34 mouse cellular contexts compared by ENCODE assay signal in genomic region chr11:106151219-106151618, GRCm38 (mm10). TPM values are rescaled to one million over a fixed set of nuclear protein-coding genes. Genes with fewer than 3 reads are reported as not detected.
DNase-seq lines count a peak whose midpoint lies in the region; ATAC-seq and TF ChIP-seq lines count a peak whose summit lies in the region.
"Had no signal": no experiment of that assay in that cellular context is flagged by ENCODE, and none has a peak within 500 bp of the region (broad histone marks: within the 10 kb centered on the region; RNA-seq: fewer than 3 reads in every experiment).

No protein-coding gene starts in this region.

- no peaks in the 10 kb centered on the region for H3K4me1 ChIP-seq in intestine, embryonic 15.5 days (replicated peaks)
- no peaks in the 10 kb centered on the region for H3K4me1 ChIP-seq in intestine, postnatal 0 days (replicated peaks; ENCODE audit: control insufficient read depth, insufficient read depth, low read length)
- H3K4me1 ChIP-seq in liver, adult 2 months (ENCODE audit: control insufficient read depth, insufficient read depth, low read length): peaks cover 12% of the 10 kb centered on the region
- no peaks in the 10 kb centered on the region for H3K4me1 ChIP-seq in stomach, postnatal 0 days (replicated peaks; ENCODE audit: control insufficient read depth, insufficient read depth)
- H3K4me1 ChIP-seq: heart, embryonic 10.5 days; heart, embryonic 13.5 days had no signal

- no peaks in the 10 kb centered on the region for H3K79me2 ChIP-seq in liver, adult 2 months (ENCODE audit: control insufficient read depth, insufficient read depth, low read length)

- H3K36me3 ChIP-seq in intestine, embryonic 15.5 days: peaks cover 47% of the 10 kb centered on the region
- H3K36me3 ChIP-seq in intestine, postnatal 0 days (ENCODE audit: control insufficient read depth, insufficient read depth): peaks cover 79% of the 10 kb centered on the region
- peaks cover 39% of the 10 kb centered on the region for H3K36me3 ChIP-seq in liver, adult 2 months (ENCODE audit: control insufficient read depth, insufficient read depth, low read length)
- H3K36me3 ChIP-seq in stomach, postnatal 0 days (ENCODE audit: control insufficient read depth, insufficient read depth, low read length): peaks cover 23% of the 10 kb centered on the region

- TF ChIP-seq EP300 in stomach, postnatal 0 days (optimal IDR thresholded peaks at IDR 0.05): no peak

- no peaks in the 10 kb centered on the region for H3K27me3 ChIP-seq in intestine, embryonic 15.5 days (replicated peaks)
- H3K27me3 ChIP-seq in intestine, postnatal 0 days (replicated peaks; ENCODE audit: control insufficient read depth, insufficient read depth, low read length): no peaks in the 10 kb centered on the region
- no peaks in the 10 kb centered on the region for H3K27me3 ChIP-seq in liver, adult 2 months (ENCODE audit: control insufficient read depth, insufficient read depth, low read length)
- H3K27me3 ChIP-seq in stomach, postnatal 0 days (ENCODE audit: control insufficient read depth, insufficient read depth, low read length): no peaks in the 10 kb centered on the region
- H3K27me3 ChIP-seq: embryonic facial prominence, embryonic 13.5 days; forebrain, embryonic 12.5 days; forebrain, embryonic 15.5 days; heart, embryonic 13.5 days; hindbrain, embryonic 12.5 days had no signal

- no peak for TF ChIP-seq POLR2A in liver, adult 2 months (IDR thresholded peaks at IDR 0.05; ENCODE audit: extremely low read depth, insufficient read depth, low read length)

- DNase-seq in liver, adult 2 months (ENCODE audit: extremely low read depth, low read depth, low spot score): peak; percentile 41
- DNase-seq in liver: no peak
- DNase-seq in stomach, postnatal 0 days (ENCODE audit: low spot score): no peak
- DNase-seq in frontal cortex, adult 2 months (ENCODE audit: extremely low spot score in 1 of 2, low spot score in 1 of 2): no peak
- DNase-seq: adrenal gland, adult 2 months; adrenal gland, postnatal 14 days; cerebellum, adult 11 months; cerebellum, adult 8-10 months; cerebellum, postnatal 14 days; embryo, embryonic 11 days; gastrocnemius, postnatal 10 days; gastrocnemius, postnatal 36 days; heart, adult 2 months; heart, postnatal 14 days; heart, postnatal 4 days had no signal

- H3K27ac ChIP-seq in intestine, embryonic 15.5 days: no peak overlapping the region
- no peak overlapping the region for H3K27ac ChIP-seq in intestine, postnatal 0 days (ENCODE audit: low read depth, low read length)
- H3K27ac ChIP-seq in liver, adult 2 months (replicated peaks; ENCODE audit: insufficient read depth, low read depth, low read length): no peak overlapping the region
- no peak overlapping the region for H3K27ac ChIP-seq in stomach, postnatal 0 days (replicated peaks)
- H3K27ac ChIP-seq: embryonic facial prominence, embryonic 10.5 days; embryonic facial prominence, embryonic 13.5 days; forebrain, embryonic 12.5 days; forebrain, embryonic 15.5 days; heart, adult 2 months; heart, embryonic 10.5 days; heart, embryonic 13.5 days; hindbrain, embryonic 12.5 days had no signal

- no peak for TF ChIP-seq CTCF in intestine, postnatal 0 days (IDR thresholded peaks at IDR 0.05; ENCODE audit: low read depth)
- TF ChIP-seq CTCF in liver, adult 2 months (IDR thresholded peaks at IDR 0.05; ENCODE audit: low read depth, low read length): no peak
- no peak for TF ChIP-seq CTCF in stomach, postnatal 0 days (IDR thresholded peaks at IDR 0.05; ENCODE audit: low read depth)

- ATAC-seq in intestine, embryonic 15.5 days: peak; percentile 67; the same call in 1 of the 2 replicates
- no peak for ATAC-seq in intestine, postnatal 0 days
- 0 out of 2 replicates have a peak, but pooled peaks have one; percentile 55 for ATAC-seq in stomach, postnatal 0 days (ENCODE audit: low FRiP score, low TSS enrichment)
- ATAC-seq: CD4-positive, CD25-positive, alpha-beta regulatory T cell, adult 4 months; forebrain, embryonic 15.5 days; hindbrain, embryonic 16.5 days had no signal

- no peaks in the 10 kb centered on the region for H3K9me3 ChIP-seq in intestine, embryonic 15.5 days
- H3K9me3 ChIP-seq in intestine, postnatal 0 days (ENCODE audit: control insufficient read depth): no peaks in the 10 kb centered on the region
- no peaks in the 10 kb centered on the region for H3K9me3 ChIP-seq in stomach, postnatal 0 days (ENCODE audit: control insufficient read depth, low read length)
- H3K9me3 ChIP-seq: embryonic facial prominence, embryonic 10.5 days; embryonic facial prominence, embryonic 13.5 days; forebrain, embryonic 12.5 days; forebrain, embryonic 15.5 days; heart, embryonic 10.5 days; heart, embryonic 13.5 days; hindbrain, embryonic 12.5 days had no signal

- H3K4me2 ChIP-seq in intestine, embryonic 15.5 days (replicated peaks): no peak overlapping the region
- no peak overlapping the region for H3K4me2 ChIP-seq in intestine, postnatal 0 days (replicated peaks; ENCODE audit: low read depth)
- no peak overlapping the region for H3K4me2 ChIP-seq in stomach, postnatal 0 days (replicated peaks; ENCODE audit: low read depth)
- H3K4me2 ChIP-seq: embryonic facial prominence, embryonic 13.5 days; forebrain, embryonic 12.5 days; forebrain, embryonic 15.5 days; heart, embryonic 13.5 days; hindbrain, embryonic 12.5 days had no signal

- H3K9ac ChIP-seq in intestine, embryonic 15.5 days: no peak overlapping the region
- H3K9ac ChIP-seq in intestine, postnatal 0 days (ENCODE audit: low read depth, low read length): no peak overlapping the region
- no peak overlapping the region for H3K9ac ChIP-seq in liver, adult 2 months (ENCODE audit: low read depth, low read length)
- no peak overlapping the region for H3K9ac ChIP-seq in stomach, postnatal 0 days (ENCODE audit: low read length)
- H3K9ac ChIP-seq: embryonic facial prominence, embryonic 13.5 days; forebrain, embryonic 12.5 days; forebrain, embryonic 15.5 days; heart, embryonic 13.5 days; hindbrain, embryonic 12.5 days had no signal

- no peak overlapping the region for H3K4me3 ChIP-seq in intestine, embryonic 15.5 days (replicated peaks)
- H3K4me3 ChIP-seq in intestine, postnatal 0 days (ENCODE audit: low read depth, low read length): no peak overlapping the region
- H3K4me3 ChIP-seq in liver, adult 2 months (ENCODE audit: insufficient read depth, low read depth, low read length): no peak overlapping the region
- no peak overlapping the region for H3K4me3 ChIP-seq in stomach, postnatal 0 days (ENCODE audit: low read depth, low read length)
- H3K4me3 ChIP-seq: embryonic facial prominence, embryonic 10.5 days; embryonic facial prominence, embryonic 13.5 days; erythroblast, embryonic 14.5 days; forebrain, embryonic 12.5 days; forebrain, embryonic 15.5 days; heart, adult 2 months; heart, embryonic 10.5 days; heart, embryonic 13.5 days; hindbrain, embryonic 12.5 days had no signal

- WGBS in intestine, embryonic 15.5 days: 77% methylated on average over 3 of the region's 3 CpGs
- 46% methylated on average over 3 of the region's 3 CpGs for WGBS in intestine, postnatal 0 days
- 40% methylated on average over 3 of the region's 3 CpGs for WGBS in liver, adult 2 months
- WGBS in stomach, postnatal 0 days: 77% methylated on average over 3 of the region's 3 CpGs

RNA-seq across cellular contexts. Expression of gene Gm10840, which starts 9.4 kb away (rescaled TPM):
- polyA plus RNA-seq in intestine, embryonic 15.5 days (2015; fragmentation: Nextera tagmentation; extraction: Ambion mirVana): not detected in 2 replicates
- not detected in 2 replicates for polyA plus RNA-seq in intestine, postnatal 0 days (2015; fragmentation: Nextera tagmentation; extraction: Ambion mirVana)
- total RNA-seq in liver, adult 2 months (2014; rRNA removed): not detected in 2 replicates
- polyA plus RNA-seq in liver, adult 2 months (2012; rRNA removed): not detected in 2 replicates
- polyA plus RNA-seq in stomach, postnatal 0 days (2015; fragmentation: Nextera tagmentation; extraction: Ambion mirVana): not detected in 2 replicates
- not detected in 2 replicates for polyA plus RNA-seq in frontal cortex, adult 2 months (2012; rRNA removed)
- total RNA-seq: adrenal gland, adult 2 months; adrenal gland, postnatal 14 days; adrenal gland, postnatal 4 days; gastrocnemius, adult 18-20 months; gastrocnemius, postnatal 10 days; gastrocnemius, postnatal 36 days; granulocyte monocyte progenitor cell, adult 5-6 weeks; heart, adult 2 months; heart, postnatal 14 days; heart, postnatal 4 days; MEL had no signal
- polyA plus RNA-seq: adrenal gland, adult 2 months; C2C12; CD4-positive, CD25-positive, alpha-beta regulatory T cell, adult 4 months; cortical plate, adult 2 months; embryonic facial prominence, embryonic 13.5 days; erythroblast, embryonic 14.5 days; forebrain, embryonic 12.5 days; heart, adult 2 months; heart, embryonic 10.5 days; heart, embryonic 13.5 days; heart, embryonic 16.5 days; hindbrain, embryonic 16.5 days had no signal

RNA-seq across cellular contexts. Expression of gene Limd2, which starts 9.4 kb away (rescaled TPM):
- polyA plus RNA-seq in intestine, embryonic 15.5 days (2015; fragmentation: Nextera tagmentation; extraction: Ambion mirVana): 94.0 and 108 TPM in 2 replicates
- polyA plus RNA-seq in intestine, postnatal 0 days (2015; fragmentation: Nextera tagmentation; extraction: Ambion mirVana): 32.6 and 34.6 TPM in 2 replicates
- 9.4 and 9.7 TPM in 2 replicates for total RNA-seq in liver, adult 2 months (2014; rRNA removed)
- 21.8 and 26.3 TPM in 2 replicates for polyA plus RNA-seq in liver, adult 2 months (2012; rRNA removed)
- 45.3 and 48.7 TPM in 2 replicates for polyA plus RNA-seq in stomach, postnatal 0 days (2015; fragmentation: Nextera tagmentation; extraction: Ambion mirVana)
- 154 and 168 TPM in 2 replicates for polyA plus RNA-seq in frontal cortex, adult 2 months (2012; rRNA removed)

RNA-seq across cellular contexts. Expression of gene Strada, which starts 50.7 kb away (rescaled TPM):
- polyA plus RNA-seq in intestine, embryonic 15.5 days (2015; fragmentation: Nextera tagmentation; extraction: Ambion mirVana): 14.0 and 14.9 TPM in 2 replicates
- 5.7 and 6.4 TPM in 2 replicates for polyA plus RNA-seq in intestine, postnatal 0 days (2015; fragmentation: Nextera tagmentation; extraction: Ambion mirVana)
- 1.8 and 2.8 TPM in 2 replicates for total RNA-seq in liver, adult 2 months (2014; rRNA removed)
- polyA plus RNA-seq in liver, adult 2 months (2012; rRNA removed): 3.1 and 3.9 TPM in 2 replicates
- polyA plus RNA-seq in stomach, postnatal 0 days (2015; fragmentation: Nextera tagmentation; extraction: Ambion mirVana): 9.9 and 11.8 TPM in 2 replicates
- polyA plus RNA-seq in frontal cortex, adult 2 months (2012; rRNA removed): 78.7 and 79.8 TPM in 2 replicates
